Mouse (Mus musculus) erythroblast, embryonic 14.5 days (primary cell): ENCODE measurements at regions not wholly inside any gene's neighbourhood (a gene's known extent, or its start where the extent isn't known, plus 50 kb on each side); places are given as distances from the start of the nearest gene placed in this dataset.

ENCODE experiments used
- GATA1 ChIP-seq: IDR thresholded peaks from 2 replicates; pipeline ENCODE4 v1.6.1; 2012; ENCODE audit warnings: low read length, inconsistent platforms, mixed read lengths
- TAL1 ChIP-seq: IDR thresholded peaks from 3 replicates; pipeline ENCODE4 v1.6.1; 2012; ENCODE audit warnings: low read length, inconsistent platforms, mixed read lengths

DNA sequence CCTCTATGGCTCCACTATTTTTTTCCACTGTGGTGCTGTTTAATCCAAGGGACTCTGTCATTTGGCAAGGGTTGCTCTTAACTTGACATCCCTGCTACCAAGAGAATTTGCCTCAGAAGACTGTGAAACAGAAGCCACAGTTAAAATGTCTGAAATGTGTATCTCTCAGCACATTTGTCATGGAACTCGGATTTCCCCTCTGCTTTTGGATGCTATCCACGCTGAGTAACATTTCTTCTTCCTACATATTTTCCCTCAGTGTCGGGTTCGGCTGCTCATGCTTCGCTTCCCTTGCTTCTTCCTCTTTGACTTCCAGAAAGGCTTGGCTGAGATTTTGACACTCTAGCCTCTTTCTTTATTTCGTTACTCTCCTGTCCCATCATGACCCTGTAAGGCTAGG is 294.1 kb downstream of the Brinp2 start:
- TF ChIP-seq GATA1 (no peak), TAL1 (no peak)
